ENCODE assay signal across 8 mouse cellular contexts in genomic region chr14:34374577-34374976, GRCm38 (mm10). TPM values are rescaled to one million over a fixed set of nuclear protein-coding genes. Genes with fewer than 3 reads are reported as not detected.
DNase-seq lines count a peak whose midpoint lies in the region; ATAC-seq lines count a peak whose summit lies in the region.

Sncg (minus strand) TSS chr14:34374789.

- no peak within 1 kb of the TSS for H3K27ac ChIP-seq in intestine, embryonic 15.5 days
- H3K27ac ChIP-seq in neural tube, embryonic 12.5 days = no peak within 1 kb of the TSS

- WGBS in intestine, embryonic 15.5 days = 19% methylated on average over 10 of the region's 10 CpGs
- 32% methylated on average over 10 of the region's 10 CpGs for WGBS in neural tube, embryonic 12.5 days

- ATAC-seq in intestine, embryonic 15.5 days = peak; percentile 39; the same call in 1 of the 2 replicates
- ATAC-seq in neural tube, embryonic 12.5 days (ENCODE audit: low FRiP score, low read depth) = peak; percentile 23; the same call in 1 of the 2 replicates

- H3K4me2 ChIP-seq in intestine, embryonic 15.5 days (replicated peaks) = no peak within 1 kb of the TSS
- peak within 1 kb of the TSS; percentile 38 for H3K4me2 ChIP-seq in neural tube, embryonic 12.5 days (replicated peaks)

- H3K36me3 ChIP-seq in intestine, embryonic 15.5 days = no peaks in the 10 kb centered on the region
- H3K36me3 ChIP-seq in neural tube, embryonic 12.5 days = no peaks in the 10 kb centered on the region

- H3K27me3 ChIP-seq in intestine, embryonic 15.5 days (replicated peaks) = no peaks in the 10 kb centered on the region
- no peaks in the 10 kb centered on the region for H3K27me3 ChIP-seq in neural tube, embryonic 12.5 days (replicated peaks)

- peak; percentile 48 for DNase-seq in kidney, postnatal 10 days
- DNase-seq in kidney, adult 9 months = no peak
- DNase-seq in embryo, embryonic 10 days (ENCODE audit: low spot score) = peak; percentile 19
- no peak for DNase-seq in left cerebral cortex, postnatal 14 days (ENCODE audit: low spot score in 2 of 2)
- no peak for DNase-seq in frontal cortex, postnatal 14 days (ENCODE audit: low spot score in 2 of 2)
- no peak for DNase-seq in yolk sac, embryonic 10.5 days (ENCODE audit: low spot score)

- no peak within 1 kb of the TSS for H3K4me3 ChIP-seq in intestine, embryonic 15.5 days (replicated peaks)
- 0 out of 2 replicates have a peak within 1 kb of the TSS, but pooled peaks have one; percentile 2 for H3K4me3 ChIP-seq in neural tube, embryonic 12.5 days

- H3K9ac ChIP-seq in intestine, embryonic 15.5 days = no peak within 1 kb of the TSS
- 0 out of 2 replicates have a peak within 1 kb of the TSS, but pooled peaks have one; percentile 19 for H3K9ac ChIP-seq in neural tube, embryonic 12.5 days

- intact Hi-C loops in left cerebral cortex, postnatal 14 days (cut with DNase I) = no loop called here

- peaks cover 20% of the 10 kb centered on the region for H3K4me1 ChIP-seq in intestine, embryonic 15.5 days (replicated peaks)
- peaks cover 17% of the 10 kb centered on the region for H3K4me1 ChIP-seq in neural tube, embryonic 12.5 days

- no peaks in the 10 kb centered on the region for H3K9me3 ChIP-seq in intestine, embryonic 15.5 days
- no peaks in the 10 kb centered on the region for H3K9me3 ChIP-seq in neural tube, embryonic 12.5 days

RNA-seq across cellular contexts. Expression of gene Sncg, which starts in this region (rescaled TPM):
- polyA plus RNA-seq in intestine, embryonic 15.5 days (2015; fragmentation: Nextera tagmentation; extraction: Ambion mirVana) = 37.4 and 38.2 TPM in 2 replicates
- 345 and 420 TPM in 2 replicates for polyA plus RNA-seq in neural tube, embryonic 12.5 days (2016; fragmentation: Nextera tagmentation; extraction: Ambion mirVana)
- total RNA-seq in left cerebral cortex, postnatal 14 days (2021) = 1 to 10 TPM; 2.2 to 2.7 TPM

Comparison
In these comparisons a context has a peak if more than half of its experiments do, and no peak if none do; other contexts are left out.
1. DNase-seq: peak in kidney, postnatal 10 days (single experiment) and embryo, embryonic 10 days (single experiment); none in kidney, adult 9 months (single experiment), left cerebral cortex, postnatal 14 days (0 of 2), frontal cortex, postnatal 14 days (0 of 2) and yolk sac, embryonic 10.5 days (single experiment).